Mouse (Mus musculus) liver, embryonic 15.5 days (tissue): Measurements from ENCODE around the gene Nol3. TPM values are rescaled to one million over a fixed set of nuclear protein-coding genes. Genes with fewer than 3 reads are reported as not detected.
A peak's percentile ranks its signal among the peaks of the same experiment; 100 is the strongest.

ENCODE experiments used
- ATAC-seq: fragments of 200-750 bp; cut with Nextera tagmentation; 2 replicates; pipeline ENCODE4 v1.8.0; 2017; ENCODE audit warnings: moderate number of reproducible peaks, mild to moderate bottlenecking, moderate library complexity; ENCODE audit not compliant: insufficient read depth
- H3K27ac ChIP-seq: fragments of 300-500 bp; sonication (generic); replicated peaks from 2 replicates; pipeline ENCODE4 v1.5.1; 2015; ENCODE audit warnings: mild to moderate bottlenecking, inconsistent platforms
- H3K27me3 ChIP-seq: fragments of 300-500 bp; sonication (generic); 2 replicates; pipeline ENCODE4 v1.6.1; 2015; ENCODE audit warnings: mild to moderate bottlenecking, inconsistent platforms
- H3K36me3 ChIP-seq: fragments of 300-500 bp; sonication (generic); replicated peaks from 2 replicates; pipeline ENCODE4 v1.6.1; 2015; ENCODE audit warnings: moderate library complexity, mild to moderate bottlenecking, inconsistent platforms
- H3K4me1 ChIP-seq: fragments of 300-500 bp; sonication (generic); replicated peaks from 2 replicates; pipeline ENCODE4 v1.6.1; 2015; ENCODE audit warnings: inconsistent platforms
- H3K4me2 ChIP-seq: fragments of 300-500 bp; sonication (generic); 2 replicates; pipeline ENCODE4 v1.6.1; 2015; ENCODE audit warnings: moderate library complexity, mild to moderate bottlenecking, inconsistent platforms
- H3K4me3 ChIP-seq: fragments of 300-500 bp; sonication (generic); replicated peaks from 2 replicates; pipeline ENCODE4 v1.5.1; 2015; ENCODE audit warnings: mild to moderate bottlenecking, inconsistent platforms
- H3K9ac ChIP-seq: fragments of 300-500 bp; sonication (generic); 2 replicates; pipeline ENCODE4 v1.6.1; 2015; ENCODE audit warnings: moderate library complexity, mild to moderate bottlenecking, inconsistent platforms
- H3K9me3 ChIP-seq: fragments of 300-500 bp; sonication (generic); replicated peaks from 2 replicates; pipeline ENCODE4 v1.6.1; 2016; ENCODE audit warnings: inconsistent platforms
- WGBS: fragments of 180-500 bp; shearing (Covaris S2); methylation state at CpG from one replicate; pipeline ENCODE4 v1.1.7; 2015; ENCODE audit warnings: mixed read lengths; ENCODE audit not compliant: insufficient replicate concordance; 5-methylcytosine and 5-hydroxymethylcytosine counted together
- polyA plus RNA-seq: library from polyadenylated mRNA; unstranded; fragments of >200 nt; fragmentation: Nextera tagmentation; extraction: Ambion mirVana; gene quantifications from 2 replicates; pipeline ENCODE4 v1.2.1, GENCODE M21; 2015

Nol3 gene
- polyA plus RNA-seq, 1 experiment from 2014 or later, result 0.30 TPM

- peak within 1 kb of the TSS; percentile 31; the same call in 1 of the 2 replicates for H3K27ac ChIP-seq
- H3K4me3 ChIP-seq, result peak within 1 kb of the TSS; percentile 74
- H3K4me2 ChIP-seq, result peak within 1 kb of the TSS; percentile 97
- peak within 1 kb of the TSS; percentile 80 for H3K9ac ChIP-seq
- H3K36me3 ChIP-seq, result no peaks in the 10 kb centered on the region
- 1% methylated on average over 54 of the region's 54 CpGs for WGBS
- H3K4me1 ChIP-seq, result peaks cover 67% of the 10 kb centered on the region
- ATAC-seq, result peak; percentile 81
- H3K27me3 ChIP-seq, result peaks cover 93% of the 10 kb centered on the region
- no peaks in the 10 kb centered on the region for H3K9me3 ChIP-seq
Observed at GRCm38 (mm10) chr8:105264024-105264982, 11.6 kb upstream of the Nol3 start, which contains the start of the genes Tradd and Fbxl8. Tradd (minus strand) TSS chr8:105264609. Fbxl8 (plus strand) TSS chr8:105264648.

- Histone ChIP-seq H3K9me3 (no peaks in the 10 kb centered on the region), H3K4me1 (peaks cover 67% of the 10 kb centered on the region), H3K9ac (peak overlapping the region; percentile 80; the same call in 1 of the 2 replicates), H3K27ac (no peak overlapping the region), H3K36me3 (no peaks in the 10 kb centered on the region), H3K27me3 (peaks cover 93% of the 10 kb centered on the region), H3K4me3 (peak overlapping the region; percentile 74), H3K4me2 (peak overlapping the region; percentile 97)
- ATAC-seq, result no peak
- 8% methylated on average over 10 of the region's 10 CpGs for WGBS
Observed at GRCm38 (mm10) chr8:105265128-105265527, 10.8 kb upstream of the Nol3 start.

GRCm38 (mm10) chr8:105266775-105267174, 9.2 kb upstream of the Nol3 start:
- no peak for ATAC-seq
- no peak overlapping the region for H3K9ac ChIP-seq
- no peak overlapping the region for H3K27ac ChIP-seq
- WGBS, result 26% methylated on average over 13 of the region's 13 CpGs
- no peak overlapping the region for H3K4me2 ChIP-seq
- H3K4me1 ChIP-seq, result peaks cover 62% of the 10 kb centered on the region
- H3K9me3 ChIP-seq, result no peaks in the 10 kb centered on the region
- H3K27me3 ChIP-seq, result peaks cover 94% of the 10 kb centered on the region
- no peak overlapping the region for H3K4me3 ChIP-seq
- H3K36me3 ChIP-seq, result no peaks in the 10 kb centered on the region

GRCm38 (mm10) chr8:105268342-105269074, 7.4 kb upstream of the Nol3 start:
- WGBS, result 5% methylated on average over 65 of the region's 65 CpGs
- Histone ChIP-seq H3K36me3 (no peaks in the 10 kb centered on the region), H3K27me3 (peaks cover 97% of the 10 kb centered on the region), H3K27ac (no peak overlapping the region), H3K9me3 (no peaks in the 10 kb centered on the region), H3K4me3 (peak overlapping the region; percentile 38), H3K4me1 (peaks cover 53% of the 10 kb centered on the region), H3K9ac (no peak overlapping the region), H3K4me2 (peak overlapping the region; percentile 64)
- ATAC-seq, result no peak

GRCm38 (mm10) chr8:105269075-105269458, 6.9 kb upstream of the Nol3 start:
- peaks cover 97% of the 10 kb centered on the region for H3K27me3 ChIP-seq
- no peak overlapping the region for H3K27ac ChIP-seq
- no peak overlapping the region for H3K9ac ChIP-seq
- H3K4me2 ChIP-seq, result peak overlapping the region; percentile 64
- ATAC-seq, result no peak
- no peaks in the 10 kb centered on the region for H3K36me3 ChIP-seq
- H3K4me1 ChIP-seq, result peaks cover 47% of the 10 kb centered on the region
- no peaks in the 10 kb centered on the region for H3K9me3 ChIP-seq
- peak overlapping the region; percentile 38 for H3K4me3 ChIP-seq
- 8% methylated on average over 10 of the region's 10 CpGs for WGBS

- H3K9ac ChIP-seq, result no peak within 1 kb of the TSS
- under 1% methylated on average over 42 of the region's 42 CpGs for WGBS
- no peak within 1 kb of the TSS for H3K27ac ChIP-seq
- peak within 1 kb of the TSS; percentile 64 for H3K4me2 ChIP-seq
- no peaks in the 10 kb centered on the region for H3K36me3 ChIP-seq
- peak; percentile 37 for ATAC-seq
- peak within 1 kb of the TSS; percentile 38 for H3K4me3 ChIP-seq
- H3K27me3 ChIP-seq, result peaks cover 99% of the 10 kb centered on the region
- H3K9me3 ChIP-seq, result no peaks in the 10 kb centered on the region
- peaks cover 43% of the 10 kb centered on the region for H3K4me1 ChIP-seq
Observed at GRCm38 (mm10) chr8:105269461-105269947, 6.4 kb upstream of the Nol3 start, which contains the start of gene Hsf4. Hsf4 (plus strand) TSS chr8:105269801.

GRCm38 (mm10) chr8:105270101-105270915, 5.6 kb upstream of the Nol3 start:
- Histone ChIP-seq H3K27ac (no peak overlapping the region), H3K36me3 (no peaks in the 10 kb centered on the region), H3K9me3 (no peaks in the 10 kb centered on the region), H3K9ac (no peak overlapping the region), H3K4me2 (peak overlapping the region; percentile 64), H3K27me3 (peaks cover 99% of the 10 kb centered on the region), H3K4me1 (peaks cover 35% of the 10 kb centered on the region), H3K4me3 (peak overlapping the region; percentile 38; the same call in 1 of the 2 replicates)
- no peak for ATAC-seq
- WGBS, result 5% methylated on average over 39 of the region's 39 CpGs

GRCm38 (mm10) chr8:105270916-105271186, 5.1 kb upstream of the Nol3 start:
- no peak for ATAC-seq
- WGBS, result 2% methylated on average over 11 of the region's 11 CpGs
- Histone ChIP-seq H3K27ac (no peak overlapping the region), H3K9ac (no peak overlapping the region), H3K36me3 (no peaks in the 10 kb centered on the region), H3K4me1 (peaks cover 31% of the 10 kb centered on the region), H3K4me2 (no peak overlapping the region), H3K9me3 (no peaks in the 10 kb centered on the region), H3K4me3 (no peak overlapping the region), H3K27me3 (peaks cover 99% of the 10 kb centered on the region)

GRCm38 (mm10) chr8:105275387-105275786, 553 bp upstream of the Nol3 start:
- peaks cover 99% of the 10 kb centered on the region for H3K27me3 ChIP-seq
- no peaks in the 10 kb centered on the region for H3K36me3 ChIP-seq
- no peak overlapping the region for H3K4me2 ChIP-seq
- H3K27ac ChIP-seq, result no peak overlapping the region
- no peak overlapping the region for H3K9ac ChIP-seq
- WGBS, result 7% methylated on average over 11 of the region's 11 CpGs
- ATAC-seq, result no peak
- peaks cover 30% of the 10 kb centered on the region for H3K4me1 ChIP-seq
- no peaks in the 10 kb centered on the region for H3K9me3 ChIP-seq
- no peak overlapping the region for H3K4me3 ChIP-seq

- WGBS, result 4% methylated on average over 30 of the region's 30 CpGs
- 0 out of 2 replicates have a peak, but pooled peaks have one; percentile 23 for ATAC-seq
- H3K36me3 ChIP-seq, result no peaks in the 10 kb centered on the region
- H3K4me2 ChIP-seq, result peak overlapping the region; percentile 63
- H3K9me3 ChIP-seq, result no peaks in the 10 kb centered on the region
- no peak overlapping the region for H3K9ac ChIP-seq
- peak overlapping the region; percentile 32 for H3K4me3 ChIP-seq
- peaks cover 24% of the 10 kb centered on the region for H3K4me1 ChIP-seq
- H3K27me3 ChIP-seq, result peaks cover 97% of the 10 kb centered on the region
- H3K27ac ChIP-seq, result no peak overlapping the region
Observed at GRCm38 (mm10) chr8:105276292-105277120, 566 bp downstream of the Nol3 start.
